Mouse (Mus musculus) CH12.LX (cell line): Measurements from ENCODE around the gene Enkur. TPM values are rescaled to one million over a fixed set of nuclear protein-coding genes. Genes with fewer than 3 reads are reported as not detected.

Experiments used
- DNase-seq: peaks from one replicate; pipeline ENCODE4 v3.0.0-alpha.2; 2013; ENCODE audit errors: extremely low read depth
- H3K27ac ChIP-seq: 2 replicates; pipeline ENCODE4 v1.5.1; 2012; ENCODE audit warnings: low read depth, mild to moderate bottlenecking, control low read depth, moderate library complexity; ENCODE audit not compliant: insufficient read depth
- H3K27me3 ChIP-seq: replicated peaks from 2 replicates; pipeline ENCODE3; 2012; ENCODE audit warnings: inconsistent platforms
- H3K36me3 ChIP-seq, 2 experiments: replicated peaks in 1 of 2; 2 replicates each; pipeline versions ENCODE3 to v1.6.1; 2012; ENCODE audit warnings: inconsistent platforms in 1 of 2, low read length in 1 of 2, mild to moderate bottlenecking in 1 of 2, mixed read lengths in 1 of 2, moderate library complexity in 1 of 2; ENCODE audit not compliant: control insufficient read depth in 1 of 2, insufficient read depth in 1 of 2
- H3K4me1 ChIP-seq, 2 experiments: 2 replicates each; pipeline ENCODE4 v1.6.1; 2012; ENCODE audit warnings: inconsistent platforms in 1 of 2, moderate library complexity in 1 of 2; ENCODE audit not compliant: insufficient read depth in 2 of 2, control insufficient read depth in 1 of 2
- H3K4me2 ChIP-seq: 2 replicates; pipeline ENCODE4 v1.6.1; 2012; ENCODE audit warnings: low read depth, mild to moderate bottlenecking, control low read depth; ENCODE audit not compliant: poor library complexity, insufficient read depth, severe bottlenecking
- H3K4me3 ChIP-seq, 3 experiments: fragments of 150-350 bp in 1 of 3; sonication (generic) in 1 of 3; replicated peaks in 1 of 3; 2 replicates each; pipeline versions ENCODE3 to v1.5.1; 2011 to 2012; ENCODE audit warnings: low read depth in 2 of 3, low read length in 2 of 3, mild to moderate bottlenecking in 2 of 3, moderate library complexity in 2 of 3, control low read depth in 1 of 3, improper control_type of control experiment in 1 of 3, inconsistent platforms in 1 of 3, mixed read lengths in 1 of 3; ENCODE audit not compliant: poor library complexity in 1 of 3
- H3K79me2 ChIP-seq: replicated peaks from 2 replicates; pipeline ENCODE4 v1.6.1; 2012; ENCODE audit warnings: mild to moderate bottlenecking, moderate library complexity; ENCODE audit not compliant: control insufficient read depth, poor library complexity, insufficient read depth, severe bottlenecking; ENCODE audit errors: extremely low read depth
- H3K9ac ChIP-seq: 2 replicates; pipeline ENCODE4 v1.6.1; 2012; ENCODE audit warnings: low read depth, mild to moderate bottlenecking, control low read depth, moderate library complexity; ENCODE audit not compliant: insufficient read depth
- H3K9me3 ChIP-seq: replicated peaks from 2 replicates; pipeline ENCODE3; 2012; ENCODE audit warnings: low read length, inconsistent platforms, mixed read lengths
- BHLHE40 ChIP-seq: IDR thresholded peaks from 2 replicates; pipeline ENCODE4 v1.6.1; 2011; ENCODE audit warnings: mild to moderate bottlenecking, low read depth, low read length, improper control_type of control experiment
- CHD1 ChIP-seq: IDR thresholded peaks from 2 replicates; pipeline ENCODE4 v1.6.1; 2012; ENCODE audit warnings: low read depth, low read length, improper control_type of control experiment, inconsistent platforms
- CHD2 ChIP-seq: IDR thresholded peaks from 2 replicates; pipeline ENCODE4 v1.6.1; 2011; ENCODE audit warnings: low read length, improper control_type of control experiment
- CTCF ChIP-seq, 2 experiments: IDR thresholded peaks in 1 of 2; conservative IDR thresholded peaks in 1 of 2; 2 replicates each; pipeline ENCODE4 v1.5.1; 2011 to 2012; ENCODE audit warnings: low read depth in 2 of 2, low read length in 2 of 2, improper control_type of control experiment in 1 of 2, inconsistent platforms in 1 of 2, mild to moderate bottlenecking in 1 of 2, moderate library complexity in 1 of 2
- ELF1 ChIP-seq: IDR thresholded peaks from 2 replicates; pipeline ENCODE4 v1.6.1; 2014; ENCODE audit warnings: low read depth, mild to moderate bottlenecking, inconsistent platforms, low read length, improper control_type of control experiment
- ETS1 ChIP-seq: conservative IDR thresholded peaks from 2 replicates; pipeline ENCODE4 v1.6.1; 2012; ENCODE audit warnings: low read depth, mild to moderate bottlenecking, inconsistent platforms, low read length, improper control_type of control experiment, moderate library complexity
- GABPA ChIP-seq: IDR thresholded peaks from 2 replicates; pipeline ENCODE4 v1.6.1; 2012; ENCODE audit warnings: low read depth, low read length, improper control_type of control experiment, inconsistent platforms; ENCODE audit not compliant: insufficient replicate concordance
- HCFC1 ChIP-seq: IDR thresholded peaks from 2 replicates; pipeline ENCODE4 v1.6.1; 2012; ENCODE audit warnings: low read depth, mild to moderate bottlenecking, inconsistent platforms, low read length, improper control_type of control experiment
- JUN ChIP-seq: IDR thresholded peaks from 2 replicates; pipeline ENCODE4 v1.6.1; 2011; ENCODE audit warnings: low read depth, mild to moderate bottlenecking, low read length, improper control_type of control experiment, moderate library complexity; ENCODE audit not compliant: insufficient read depth
- JUND ChIP-seq: conservative IDR thresholded peaks from 2 replicates; pipeline ENCODE4 v1.6.1; 2011; ENCODE audit warnings: low read depth, low read length, improper control_type of control experiment
- KAT2A ChIP-seq: IDR thresholded peaks from 2 replicates; pipeline ENCODE4 v1.6.1; 2012; ENCODE audit warnings: low read length, improper control_type of control experiment, inconsistent platforms; ENCODE audit not compliant: insufficient replicate concordance
- MAFK ChIP-seq: IDR thresholded peaks from 2 replicates; pipeline ENCODE4 v1.6.1; 2011; ENCODE audit warnings: low read length, improper control_type of control experiment; ENCODE audit not compliant: insufficient replicate concordance
- MAX ChIP-seq: IDR thresholded peaks from 2 replicates; pipeline ENCODE4 v1.6.1; 2011; ENCODE audit warnings: low read length, improper control_type of control experiment
- MAZ ChIP-seq: IDR thresholded peaks from 2 replicates; pipeline ENCODE4 v1.6.1; 2012; ENCODE audit warnings: low read depth, mild to moderate bottlenecking, inconsistent platforms, low read length, improper control_type of control experiment, moderate library complexity
- MEF2A ChIP-seq: IDR thresholded peaks from 2 replicates; pipeline ENCODE4 v1.6.1; 2014; ENCODE audit warnings: low read depth, mild to moderate bottlenecking, inconsistent platforms, low read length, improper control_type of control experiment, borderline replicate concordance
- MXI1 ChIP-seq: IDR thresholded peaks from 2 replicates; pipeline ENCODE4 v1.6.1; 2011; ENCODE audit warnings: mild to moderate bottlenecking, low read depth, low read length, improper control_type of control experiment
- MYC ChIP-seq: IDR thresholded peaks from 2 replicates; pipeline ENCODE4 v1.6.1; 2011; ENCODE audit warnings: low read depth, mild to moderate bottlenecking, improper control_type of control experiment, low read length
- NELFE ChIP-seq: IDR thresholded peaks from 2 replicates; pipeline ENCODE4 v1.6.1; 2011; ENCODE audit warnings: low read depth, low read length, improper control_type of control experiment
- NRF1 ChIP-seq: IDR thresholded peaks from 2 replicates; pipeline ENCODE4 v1.6.1; 2014; ENCODE audit warnings: low read depth, mild to moderate bottlenecking, inconsistent platforms, low read length, improper control_type of control experiment, moderate library complexity
- PAX5 ChIP-seq: IDR thresholded peaks from 2 replicates; pipeline ENCODE4 v1.6.1; 2012; ENCODE audit warnings: low read length, inconsistent platforms, mixed read lengths
- POLR2AphosphoS2 ChIP-seq: IDR thresholded peaks from 2 replicates; pipeline ENCODE4 v1.6.1; 2011; ENCODE audit warnings: low read depth, low read length, improper control_type of control experiment
- RAD21 ChIP-seq: IDR thresholded peaks from 2 replicates; pipeline ENCODE4 v1.6.1; 2011; ENCODE audit warnings: low read depth, mild to moderate bottlenecking, low read length, improper control_type of control experiment, moderate library complexity
- RCOR1 ChIP-seq: conservative IDR thresholded peaks from 2 replicates; pipeline ENCODE4 v1.6.1; 2012; ENCODE audit warnings: low read depth, mild to moderate bottlenecking, inconsistent platforms, low read length, improper control_type of control experiment
- SIN3A ChIP-seq: IDR thresholded peaks from 2 replicates; pipeline ENCODE4 v1.6.1; 2012; ENCODE audit warnings: low read length, improper control_type of control experiment, inconsistent platforms
- SMC3 ChIP-seq: IDR thresholded peaks from 2 replicates; pipeline ENCODE4 v1.6.1; 2011; ENCODE audit warnings: low read depth, low read length, improper control_type of control experiment
- TBP ChIP-seq: conservative IDR thresholded peaks from 2 replicates; pipeline ENCODE4 v1.6.1; 2011; ENCODE audit warnings: low read depth, low read length, improper control_type of control experiment
- USF1 ChIP-seq: IDR thresholded peaks from 2 replicates; pipeline ENCODE4 v1.6.1; 2014; ENCODE audit warnings: low read depth, mild to moderate bottlenecking, inconsistent platforms, low read length, improper control_type of control experiment
- USF2 ChIP-seq: conservative IDR thresholded peaks from 2 replicates; pipeline ENCODE4 v1.6.1; 2011; ENCODE audit warnings: low read depth, low read length, improper control_type of control experiment
- ZC3H11A ChIP-seq: IDR thresholded peaks from 2 replicates; pipeline ENCODE4 v1.6.1; 2012; ENCODE audit warnings: low read depth, mild to moderate bottlenecking, inconsistent platforms, low read length, improper control_type of control experiment
- ZKSCAN1 ChIP-seq: IDR thresholded peaks from 2 replicates; pipeline ENCODE4 v1.6.1; 2012; ENCODE audit warnings: low read depth, inconsistent platforms, low read length, improper control_type of control experiment, borderline replicate concordance
- ZMIZ1 ChIP-seq: IDR thresholded peaks from 2 replicates; pipeline ENCODE4 v1.6.1; 2012; ENCODE audit warnings: low read depth, mild to moderate bottlenecking, inconsistent platforms, low read length, improper control_type of control experiment
- ZNF384 ChIP-seq: IDR thresholded peaks from 2 replicates; pipeline ENCODE4 v1.6.1; 2012; ENCODE audit warnings: low read depth, low read length, improper control_type of control experiment, inconsistent platforms
- dilution Hi-C: fragments of 300-500 bp; cut with MboI; formaldehyde crosslinking; loops from 2 replicates; pipeline ENCODE4 v1.14.3; 2020; ENCODE audit warnings: low sequenced_read_pairs; ENCODE audit not compliant: extremely low pct_unique_long_range_greater_than_20kb, extremely low pct_ligation_motif_present
- in situ Hi-C: fragments of 300-500 bp; cut with MboI; formaldehyde crosslinking; loops from 3 replicates; pipeline ENCODE4 v1.14.3; 2019; ENCODE audit warnings: low sequenced_read_pairs, low pct_ligation_motif_present, low pct_unique_long_range_greater_than_20kb, mixed read lengths
- polyA plus RNA-seq: library from polyadenylated mRNA; unstranded; fragments of >175 nt; gene quantifications from 2 replicates; pipeline ENCODE4 v1.2.1, GENCODE M21; 2012; ENCODE audit warnings: low read depth; ENCODE audit not compliant: insufficient read length
- total RNA-seq, 2 experiments: library from RNA; depleted of rRNA; stranded (reverse); fragments of 300-350 nt in 1 of 2; fragments of >200 nt in 1 of 2; gene quantifications; 2 replicates each; pipeline ENCODE4 v1.2.3; 2012 to 2014

Enkur gene
- total and polyA plus RNA-seq, 3 experiments, result 0.13 to 0.64 (median 0.39) TPM

DNA sequence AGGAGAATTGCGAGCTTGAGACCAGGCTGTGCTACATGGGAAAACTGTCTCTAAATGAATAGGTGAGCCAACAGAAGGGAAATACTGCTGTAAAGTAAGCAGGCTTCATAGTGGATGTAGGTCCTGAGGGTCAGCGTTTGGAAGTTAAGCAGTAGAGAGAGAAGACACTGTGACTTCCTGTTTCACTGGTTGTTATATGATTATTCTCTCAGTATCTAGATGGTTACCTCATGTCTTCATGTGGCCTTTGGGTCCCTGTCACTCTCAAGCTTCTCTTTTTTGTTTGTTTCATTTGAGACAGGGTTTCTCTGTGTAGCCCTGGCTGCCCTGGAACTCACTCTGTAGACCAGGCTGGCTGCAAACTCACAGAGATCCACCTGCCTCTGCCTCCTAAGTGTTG lies 10.1 kb upstream of the Enkur start:
- H3K27me3 ChIP-seq, result no peaks in the 10 kb centered on the region
- peaks cover 4 to 9% of the 10 kb centered on the region in 2 experiments; a peak in 3 of 4 replicates for H3K4me1 ChIP-seq
- no peak overlapping the region for H3K4me3 ChIP-seq
- no peak for DNase-seq
- no peaks in the 10 kb centered on the region for H3K79me2 ChIP-seq
- TF ChIP-seq CHD2 (no peak), POLR2AphosphoS2 (no peak), MAX (no peak), USF1 (no peak), GABPA (no peak), MAFK (no peak), USF2 (no peak), MYC (no peak), ZMIZ1 (no peak), RCOR1 (no peak), ZC3H11A (no peak), MEF2A (no peak), ETS1 (no peak), PAX5 (no peak), JUND (no peak), NELFE (no peak), TBP (no peak), ELF1 (no peak), JUN (no peak)
- H3K4me2 ChIP-seq, result no peak overlapping the region
- no peak overlapping the region for H3K27ac ChIP-seq
- in situ Hi-C loops, result no loop called here
- dilution Hi-C loops, result no loop called here
- peaks cover 2 to 35% of the 10 kb centered on the region in 2 experiments for H3K36me3 ChIP-seq
- no peaks in the 10 kb centered on the region for H3K9me3 ChIP-seq
- H3K9ac ChIP-seq, result no peak overlapping the region

DNA sequence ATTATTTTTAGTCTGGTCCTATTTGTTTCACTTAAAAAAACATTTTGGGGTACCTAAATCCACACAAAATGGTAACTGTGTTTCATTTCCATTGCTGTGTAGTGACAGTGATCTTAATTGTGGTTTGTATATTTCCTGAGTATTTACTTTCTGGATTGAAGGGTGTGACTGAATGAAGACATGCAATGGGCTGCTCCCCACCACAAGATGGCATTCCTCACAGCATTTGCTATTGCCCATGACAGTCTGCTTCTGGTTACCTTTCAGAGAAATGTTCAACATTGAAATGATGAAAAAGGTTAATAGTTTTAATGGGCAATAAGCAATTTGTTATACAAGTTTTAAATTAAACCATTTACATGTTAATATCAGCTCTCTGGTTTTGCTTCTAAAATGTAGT lies 9.2 kb upstream of the Enkur start:
- H3K4me2 ChIP-seq, result no peak overlapping the region
- H3K36me3 ChIP-seq, result peaks cover 2 to 36% of the 10 kb centered on the region in 2 experiments
- H3K4me1 ChIP-seq, result peaks cover 4 to 9% of the 10 kb centered on the region in 2 experiments; a peak in 3 of 4 replicates
- H3K9me3 ChIP-seq, result no peaks in the 10 kb centered on the region
- no peak overlapping the region for H3K27ac ChIP-seq
- no peaks in the 10 kb centered on the region for H3K79me2 ChIP-seq
- dilution Hi-C loops, result no loop called here
- no peak overlapping the region for H3K4me3 ChIP-seq
- TF ChIP-seq USF2 (no peak), MYC (no peak), MEF2A (no peak), USF1 (no peak), NELFE (no peak), SMC3 (peak; percentile 52), BHLHE40 (no peak), SIN3A (no peak), MAZ (no peak), RAD21 (peak; percentile 27), ETS1 (no peak), KAT2A (no peak), ZNF384 (no peak), ZMIZ1 (no peak), CHD1 (no peak), ZC3H11A (no peak), JUN (no peak), NRF1 (no peak), MAX (no peak), CTCF (conservative IDR thresholded peaks at IDR 0.05 in 1 of 2, IDR thresholded peaks at IDR 0.05 in 1 of 2; ENCODE audit: low read depth in 2 of 2, low read length in 2 of 2) (peak in 1 of 2 experiments; percentile 49; a peak in 2 of 4 replicates), MXI1 (no peak), ZKSCAN1 (no peak), HCFC1 (no peak)
- TF ChIP-seq, all 38 proteins: peak for 3
- H3K9ac ChIP-seq, result no peak overlapping the region
- no peak for DNase-seq
- H3K27me3 ChIP-seq, result no peaks in the 10 kb centered on the region
- in situ Hi-C loops, result no loop called here
